Mouse (Mus musculus): ENCODE measurements at regions not wholly inside any gene's neighbourhood (a gene's known extent, or its start where the extent isn't known, plus 50 kb on each side); places are given as distances from the start of the nearest gene placed in this dataset.

GRCm38 (mm10) chr17:7467638-7468037 is 82.4 kb upstream of the Unc93a2 start:
- DNase-seq (ENCODE audit: low spot score): no peak

- no peak for DNase-seq (ENCODE audit: low spot score)
These were observed 79.6 kb upstream of the Unc93a2 start for GRCm38 (mm10) chr17:7464901-7465300.

- DNase-seq (ENCODE audit: low spot score): no peak
These were observed 75.9 kb upstream of the Unc93a2 start for GRCm38 (mm10) chr17:7461164-7461563.

- no peak for DNase-seq (ENCODE audit: low spot score)
These were observed 71.7 kb upstream of the Unc93a2 start for GRCm38 (mm10) chr17:7456939-7457338.

GRCm38 (mm10) chr17:7443822-7444221 is 58.6 kb upstream of the Unc93a2 start:
- DNase-seq (ENCODE audit: low spot score): peak; percentile 11

GRCm38 (mm10) chr17:7435075-7435474 is 49.8 kb upstream of the Unc93a2 start:
- DNase-seq (ENCODE audit: low spot score): no peak
